Mouse (Mus musculus) intestine, embryonic 14.5 days (tissue): ENCODE data around the gene Ugt1a2. TPM values are rescaled to one million over a fixed set of nuclear protein-coding genes. Genes with fewer than 3 reads are reported as not detected.

Experiments used
- ATAC-seq: fragments of 200-750 bp; cut with Nextera tagmentation; replicated peaks from 2 replicates; pipeline ENCODE4 v1.8.0; 2017; ENCODE audit warnings: low read depth, moderate number of reproducible peaks, moderate TSS enrichment, moderate library complexity; ENCODE audit not compliant: low FRiP score, low TSS enrichment
- DNase-seq: peaks from one replicate; pipeline ENCODE4 v3.0.0-alpha.2; 2018; ENCODE audit warnings: low spot score
- H3K27ac ChIP-seq: fragments of 300-500 bp; sonication (generic); 2 replicates; pipeline ENCODE4 v1.5.1; 2014; ENCODE audit warnings: low read depth, mild to moderate bottlenecking, control low read depth
- H3K27me3 ChIP-seq: fragments of 300-500 bp; sonication (generic); replicated peaks from 2 replicates; pipeline ENCODE4 v1.6.1; 2014; ENCODE audit warnings: low read length, control low read depth; ENCODE audit not compliant: control insufficient read depth, insufficient read depth
- H3K36me3 ChIP-seq: fragments of 300-500 bp; sonication (generic); 2 replicates; pipeline ENCODE4 v1.6.1; 2014; ENCODE audit warnings: low read length, control low read depth; ENCODE audit not compliant: control insufficient read depth, insufficient read depth
- H3K4me1 ChIP-seq: fragments of 300-500 bp; sonication (generic); replicated peaks from 2 replicates; pipeline ENCODE4 v1.6.1; 2014; ENCODE audit warnings: low read length, control low read depth, mixed read lengths; ENCODE audit not compliant: control insufficient read depth, insufficient read depth
- H3K4me2 ChIP-seq: fragments of 300-500 bp; sonication (generic); 2 replicates; pipeline ENCODE4 v1.6.1; 2014; ENCODE audit warnings: low read length
- H3K4me3 ChIP-seq: fragments of 300-500 bp; sonication (generic); 2 replicates; pipeline ENCODE4 v1.5.1; 2014; ENCODE audit warnings: low read depth, low read length, control low read depth, mixed read lengths
- H3K9ac ChIP-seq: fragments of 300-500 bp; sonication (generic); 2 replicates; pipeline ENCODE4 v1.6.1; 2014; ENCODE audit warnings: mild to moderate bottlenecking, low read length
- H3K9me3 ChIP-seq: fragments of 300-500 bp; sonication (generic); 2 replicates; pipeline ENCODE4 v1.6.1; 2016; ENCODE audit warnings: low read length, control low read depth; ENCODE audit not compliant: control insufficient read depth
- WGBS: fragments of 180-500 bp; shearing (Covaris S2); extraction: QIAGEN DNeasy Blood & Tissue Kit; methylation state at CpG from one replicate; pipeline ENCODE4 v1.1.7; 2014; 5-methylcytosine and 5-hydroxymethylcytosine counted together
- polyA plus RNA-seq: library from polyadenylated mRNA; unstranded; fragments of >200 nt; fragmentation: Nextera tagmentation; extraction: Ambion mirVana; gene quantifications from 2 replicates; pipeline ENCODE4 v1.2.1, GENCODE M21; 2014

The Ugt1a2 gene
- polyA plus RNA-seq, 1 experiment from 2014 or later: 0.16 TPM

- Histone ChIP-seq H3K27ac (no peak overlapping the region), H3K9me3 (peaks cover 4% of the 10 kb centered on the region; the same call in 1 of the 2 replicates), H3K36me3 (no peaks in the 10 kb centered on the region), H3K4me2 (no peak overlapping the region), H3K4me1 (peaks cover under 1% of the 10 kb centered on the region; the same call in 1 of the 2 replicates), H3K9ac (no peak overlapping the region), H3K27me3 (no peaks in the 10 kb centered on the region), H3K4me3 (no peak overlapping the region)
- DNase-seq (no peak), ATAC-seq (no peak)
- WGBS: 54% methylated on average over 2 of the region's 2 CpGs
Observed at GRCm38 (mm10) chr1:88199996-88200395, 405 bp upstream of the Ugt1a2 start.

GRCm38 (mm10) chr1:88205294-88205922, 5.0 kb downstream of the Ugt1a2 start, which contains the start of gene Dnajb3:
Gene Dnajb3 (minus strand): TSS chr1:88205782.
- Histone ChIP-seq H3K9me3 (peaks cover 4% of the 10 kb centered on the region; the same call in 1 of the 2 replicates), H3K27me3 (no peaks in the 10 kb centered on the region), H3K9ac (peak within 1 kb of the TSS; percentile 61), H3K4me1 (peaks cover 7% of the 10 kb centered on the region; the same call in 1 of the 2 replicates), H3K4me3 (peak within 1 kb of the TSS; percentile 47), H3K36me3 (no peaks in the 10 kb centered on the region), H3K27ac (no peak within 1 kb of the TSS), H3K4me2 (peak within 1 kb of the TSS; percentile 76)
- ATAC-seq: peak; percentile 97
- DNase-seq: peak; percentile 90
- WGBS: 6% methylated on average over 55 of the region's 62 CpGs

GRCm38 (mm10) chr1:88206843-88207479, 6.6 kb downstream of the Ugt1a2 start:
- H3K9me3 ChIP-seq: peaks cover 11% of the 10 kb centered on the region
- H3K9ac ChIP-seq: no peak overlapping the region
- H3K27ac ChIP-seq: no peak overlapping the region
- H3K27me3 ChIP-seq: no peaks in the 10 kb centered on the region
- ATAC-seq: no peak
- H3K4me3 ChIP-seq: no peak overlapping the region
- 70% methylated on average over 2 of the region's 2 CpGs for WGBS
- no peak for DNase-seq
- no peak overlapping the region for H3K4me2 ChIP-seq
- H3K4me1 ChIP-seq: peaks cover 7% of the 10 kb centered on the region; the same call in 1 of the 2 replicates
- no peaks in the 10 kb centered on the region for H3K36me3 ChIP-seq

- Histone ChIP-seq H3K27me3 (no peaks in the 10 kb centered on the region), H3K4me3 (no peak within 1 kb of the TSS), H3K27ac (no peak within 1 kb of the TSS), H3K9me3 (peaks cover 46% of the 10 kb centered on the region), H3K36me3 (no peaks in the 10 kb centered on the region), H3K4me2 (no peak within 1 kb of the TSS), H3K9ac (no peak within 1 kb of the TSS), H3K4me1 (no peaks in the 10 kb centered on the region)
- ATAC-seq: peak; percentile 14
- WGBS: 67% methylated on average over 8 of the region's 8 CpGs
- peak; percentile 65 for DNase-seq
Observed at GRCm38 (mm10) chr1:88211812-88212211, 11.4 kb downstream of the Ugt1a2 start, which contains the start of gene Ugt1a1. Gene Ugt1a1 (plus strand): TSS chr1:88211959.

GRCm38 (mm10) chr1:88212341-88213045, 12.1 kb downstream of the Ugt1a2 start:
- no peak overlapping the region for H3K27ac ChIP-seq
- H3K4me1 ChIP-seq: no peaks in the 10 kb centered on the region
- H3K4me2 ChIP-seq: no peak overlapping the region
- ATAC-seq: no peak
- H3K36me3 ChIP-seq: no peaks in the 10 kb centered on the region
- DNase-seq: peak; percentile 52
- 60% methylated on average over 8 of the region's 8 CpGs for WGBS
- no peaks in the 10 kb centered on the region for H3K27me3 ChIP-seq
- peaks cover 51% of the 10 kb centered on the region for H3K9me3 ChIP-seq
- H3K9ac ChIP-seq: no peak overlapping the region
- H3K4me3 ChIP-seq: no peak overlapping the region

GRCm38 (mm10) chr1:88213061-88213460, 12.7 kb downstream of the Ugt1a2 start:
- WGBS: 73% methylated on average over 1 of the region's 1 CpGs
- H3K4me3 ChIP-seq: no peak overlapping the region
- no peak overlapping the region for H3K27ac ChIP-seq
- ATAC-seq (no peak), DNase-seq (no peak)
- H3K27me3 ChIP-seq: no peaks in the 10 kb centered on the region
- H3K4me2 ChIP-seq: no peak overlapping the region
- no peaks in the 10 kb centered on the region for H3K36me3 ChIP-seq
- H3K9me3 ChIP-seq: peaks cover 53% of the 10 kb centered on the region
- H3K9ac ChIP-seq: no peak overlapping the region
- no peaks in the 10 kb centered on the region for H3K4me1 ChIP-seq

GRCm38 (mm10) chr1:88213766-88214461, 13.5 kb downstream of the Ugt1a2 start:
- DNase-seq: peak; percentile 62
- no peaks in the 10 kb centered on the region for H3K36me3 ChIP-seq
- H3K4me1 ChIP-seq: no peaks in the 10 kb centered on the region
- peaks cover 53% of the 10 kb centered on the region for H3K9me3 ChIP-seq
- WGBS: 79% methylated on average over 2 of the region's 2 CpGs
- no peak overlapping the region for H3K4me3 ChIP-seq
- H3K4me2 ChIP-seq: no peak overlapping the region
- ATAC-seq: 0 out of 2 replicates have a peak, but pooled peaks have one; percentile 7
- no peaks in the 10 kb centered on the region for H3K27me3 ChIP-seq
- H3K27ac ChIP-seq: no peak overlapping the region
- no peak overlapping the region for H3K9ac ChIP-seq

GRCm38 (mm10) chr1:88214462-88214952, 14.1 kb downstream of the Ugt1a2 start:
- Histone ChIP-seq H3K36me3 (no peaks in the 10 kb centered on the region), H3K4me2 (no peak overlapping the region), H3K27ac (no peak overlapping the region), H3K4me3 (no peak overlapping the region), H3K9me3 (peaks cover 53% of the 10 kb centered on the region), H3K27me3 (no peaks in the 10 kb centered on the region), H3K4me1 (no peaks in the 10 kb centered on the region), H3K9ac (no peak overlapping the region)
- DNase-seq (no peak), ATAC-seq (no peak)
- WGBS: 78% methylated on average over 2 of the region's 2 CpGs
